Mouse (Mus musculus) CD4-positive, CD25-positive, alpha-beta regulatory T cell, adult 4 months (primary cell): ENCODE results near the gene Trappc3l. TPM values are rescaled to one million over a fixed set of nuclear protein-coding genes. Genes with fewer than 3 reads are reported as not detected.

Experiments used
- polyA plus RNA-seq, 2 experiments: library from polyadenylated mRNA; unstranded; fragments of 100-300 nt; shearing (Covaris generic); gene quantifications; one replicate each; pipeline ENCODE4 v1.2.1; 2017

Gene Trappc3l
- polyA plus RNA-seq, 2 experiments from 2014 or later: not detected

Other genes starting within 250 kb of the Trappc3l start
- not detected for gene Sult3a1, start 179.9 kb upstream of the Trappc3l start, polyA plus RNA-seq
- under 1 TPM in 1 of 2 experiments, not detected in 1; 0.16 TPM for gene Rsph4a, start 132.5 kb upstream of the Trappc3l start, polyA plus RNA-seq
- gene Zup1, start 86.3 kb upstream of the Trappc3l start, polyA plus RNA-seq: 10 to 100 TPM; 74.2 to 89.2 TPM
- 10 to 100 TPM; 50.7 to 77.2 TPM for gene Rwdd1, start 18.0 kb upstream of the Trappc3l start, polyA plus RNA-seq
- not detected for gene Calhm4, start 6.7 kb downstream of the Trappc3l start, polyA plus RNA-seq
- not detected for gene Calhm5, start 58.9 kb downstream of the Trappc3l start, polyA plus RNA-seq
- gene Calhm6, start 90.4 kb downstream of the Trappc3l start, polyA plus RNA-seq: 10 to 100 TPM; 45.0 to 54.8 TPM
- gene Dse, start 170.1 kb downstream of the Trappc3l start, polyA plus RNA-seq: 1 to 10 TPM; 1.3 to 2.0 TPM
- 10 to 100 TPM; 30.1 to 35.5 TPM for gene Tspyl1, start 244.6 kb downstream of the Trappc3l start, polyA plus RNA-seq